Mouse (Mus musculus): Measurements from ENCODE around the gene Tbx18.

Tbx18 gene

DNA sequence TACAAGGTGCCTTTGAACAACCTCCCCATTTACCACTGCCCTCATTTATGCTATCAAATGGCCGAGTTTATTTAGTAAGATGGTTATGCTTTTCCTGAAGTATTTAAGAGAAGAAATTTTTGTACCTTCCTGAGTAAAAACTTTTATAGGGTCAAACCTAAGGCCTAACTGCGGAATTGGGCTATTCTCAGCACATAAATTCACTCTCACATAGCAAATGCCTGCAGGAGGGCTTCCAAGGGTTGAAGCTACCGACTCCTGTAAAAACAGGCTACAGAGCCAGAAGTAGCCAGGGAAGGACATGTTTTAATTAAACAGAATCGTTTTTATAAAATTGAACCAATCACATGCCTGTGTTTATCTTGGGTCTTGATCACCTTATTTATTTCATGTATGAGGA lies 20.7 kb downstream of the Tbx18 start:
- DNase-seq (ENCODE audit: low read depth, low spot score), result no peak

DNA sequence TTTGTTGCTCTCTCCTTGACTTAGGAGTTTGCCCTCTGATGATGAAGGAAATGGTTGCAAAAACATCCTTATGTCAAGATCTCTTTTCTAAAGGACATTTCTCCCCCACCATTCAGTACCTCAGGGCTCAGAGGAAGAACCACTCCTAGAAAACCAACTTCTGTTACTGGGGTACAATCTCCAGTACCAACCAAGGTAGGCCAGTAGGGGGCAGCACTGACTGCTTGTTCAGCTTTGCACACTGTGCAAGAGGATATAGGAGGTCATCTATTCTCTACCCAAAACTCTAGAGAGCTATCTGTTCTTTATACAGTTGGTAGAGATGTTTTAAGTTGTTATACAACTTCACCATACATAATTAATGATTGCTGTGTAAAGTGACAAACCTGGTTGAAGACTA lies 22.9 kb downstream of the Tbx18 start:
- DNase-seq (ENCODE audit: low read depth, low spot score), result no peak

DNA sequence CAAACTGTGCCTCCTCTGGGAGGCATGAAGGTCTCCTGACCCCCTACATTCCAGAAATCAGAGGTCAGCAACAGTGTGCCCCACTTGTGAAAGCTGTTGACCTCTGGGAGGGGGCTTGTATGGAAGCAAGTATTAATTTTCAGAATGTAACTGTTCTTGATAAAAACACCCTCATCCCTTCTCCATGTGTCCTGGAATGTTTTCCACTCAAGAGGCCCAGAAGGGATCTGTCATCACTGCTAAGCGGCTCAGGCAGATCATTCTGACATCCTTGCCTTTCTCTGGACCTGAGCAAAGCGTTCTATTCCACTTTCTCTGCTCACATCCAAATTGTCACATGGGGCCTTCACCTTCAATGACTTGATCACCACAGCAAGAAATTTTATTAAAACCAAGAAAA lies 28.8 kb downstream of the Tbx18 start:
- no peak for DNase-seq (ENCODE audit: low read depth, low spot score)

DNA sequence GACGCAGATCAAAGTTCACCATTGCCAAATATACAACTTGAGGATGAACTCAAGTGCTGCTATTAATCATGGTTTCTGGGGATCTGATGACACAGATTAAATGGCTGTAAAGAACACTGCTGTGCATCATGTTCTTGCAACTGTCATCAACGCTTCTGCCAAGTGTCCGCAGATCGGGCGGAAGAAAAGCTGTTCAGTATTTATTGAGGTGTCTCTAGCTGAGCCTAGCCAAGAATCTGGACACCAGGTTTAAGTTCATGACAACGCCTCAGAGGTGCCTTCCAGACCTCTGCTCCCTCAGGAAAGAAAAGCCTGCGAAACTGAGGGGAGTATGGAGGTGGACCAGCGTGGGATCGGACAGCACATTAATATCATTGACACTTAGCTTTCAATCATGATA lies 44.1 kb downstream of the Tbx18 start:
- DNase-seq (ENCODE audit: low read depth, low spot score), result no peak

DNA sequence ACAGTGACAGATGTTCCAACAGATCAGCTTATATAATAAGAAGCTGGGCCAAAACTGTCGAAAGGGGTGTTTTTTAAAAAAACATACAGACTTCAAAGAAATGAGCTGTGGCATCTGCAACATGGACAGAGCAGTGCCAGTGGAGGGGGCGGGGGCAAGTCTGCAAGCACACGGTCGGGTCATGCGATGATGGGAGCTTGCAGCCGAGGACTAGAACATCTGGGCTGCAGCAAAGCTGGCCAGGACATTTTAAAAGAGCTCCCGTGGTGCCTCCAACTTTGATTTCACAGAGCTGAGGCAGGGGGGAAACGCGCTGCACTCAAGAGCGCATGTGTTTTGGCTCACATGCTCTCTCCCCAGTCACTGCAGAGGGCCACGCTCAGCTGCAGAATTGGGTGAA lies 48.8 kb downstream of the Tbx18 start:
- DNase-seq (ENCODE audit: low read depth, low spot score), result no peak
